22 mouse cellular contexts compared by ENCODE assay signal in the genomic region with DNA sequence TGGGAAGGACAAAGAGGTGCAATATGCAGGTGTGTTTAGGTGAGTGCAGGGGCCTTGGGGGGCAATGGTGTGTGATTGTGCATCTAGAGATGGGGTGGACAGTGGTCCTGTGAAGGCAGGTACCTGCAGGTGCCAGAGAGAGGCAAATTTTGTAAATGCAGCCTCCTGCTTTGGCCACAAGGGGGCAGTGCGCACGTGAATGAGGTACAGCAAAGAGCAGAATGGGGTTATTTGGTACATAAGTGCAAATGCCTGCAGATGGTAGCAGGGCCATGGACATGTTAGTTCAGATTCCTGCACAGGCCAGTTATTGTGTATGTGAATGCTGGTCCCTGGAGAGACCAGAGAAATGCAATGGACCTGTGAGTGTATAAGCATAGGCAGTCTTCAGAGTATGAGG. TPM values are rescaled to one million over a fixed set of nuclear protein-coding genes. Genes with fewer than 3 reads are reported as not detected.
A peak's percentile ranks its signal among the peaks of the same experiment; 100 is the strongest.
DNase-seq lines count a peak whose midpoint lies in the region; ATAC-seq and TF ChIP-seq lines count a peak whose summit lies in the region.
"Not testable (repeated sequence)": the region's sequence is repeated elsewhere in the genome, so short reads cannot be mapped to it uniquely, and the experiment has no call there.
"Had no signal": no experiment of that assay in that cellular context is flagged by ENCODE, and none has a peak within 500 bp of the region (broad histone marks: within the 10 kb centered on the region; RNA-seq: fewer than 3 reads in every experiment).

No protein-coding gene starts in this region.

- H3K4me1 ChIP-seq in G1E (ENCODE audit: insufficient read depth, low read depth, low read length); forebrain, embryonic 12.5 days; hindbrain, embryonic 13.5 days (replicated peaks); midbrain, embryonic 13.5 days (replicated peaks); midbrain, postnatal 0 days (ENCODE audit: insufficient read depth, low read length): not testable (repeated sequence)

- H3K4me2 ChIP-seq in forebrain, embryonic 12.5 days; hindbrain, embryonic 13.5 days; midbrain, embryonic 13.5 days (replicated peaks); midbrain, postnatal 0 days (ENCODE audit: low read depth, low read length, poor library complexity, severe bottlenecking): not testable (repeated sequence)

- H3K36me3 ChIP-seq in G1E (replicated peaks); forebrain, embryonic 12.5 days (replicated peaks); hindbrain, embryonic 13.5 days; midbrain, embryonic 13.5 days; midbrain, postnatal 0 days (ENCODE audit: insufficient read depth, low read length): not testable (repeated sequence)

- not testable (repeated sequence) for H3K9me3 ChIP-seq in G1E (replicated peaks); forebrain, embryonic 12.5 days; hindbrain, embryonic 13.5 days; midbrain, embryonic 13.5 days; midbrain, postnatal 0 days (ENCODE audit: low read length)

- not testable (repeated sequence) for H3K4me3 ChIP-seq in G1E (ENCODE audit: low read depth, low read length); forebrain, embryonic 12.5 days (replicated peaks); hindbrain, embryonic 13.5 days; midbrain, embryonic 13.5 days (replicated peaks); midbrain, postnatal 0 days (ENCODE audit: low read depth, low read length)

- not testable (repeated sequence) for TF ChIP-seq CTCF in G1E (IDR thresholded peaks at IDR 0.05; ENCODE audit: low read depth, low read length); midbrain, postnatal 0 days (IDR thresholded peaks at IDR 0.05)

- not testable (repeated sequence) for H3K27ac ChIP-seq in forebrain, embryonic 12.5 days; hindbrain, embryonic 13.5 days; midbrain, embryonic 13.5 days; midbrain, postnatal 0 days (ENCODE audit: low read depth, low read length)

- ATAC-seq in G1E (ENCODE audit: extremely low read depth, insufficient number of reproducible peaks, low FRiP score, poor library complexity, severe bottlenecking) = peak; percentile 42; the same call in 1 of the 2 replicates
- peak; percentile 33; the same call in 1 of the 2 replicates for ATAC-seq in forebrain, embryonic 12.5 days (ENCODE audit: low FRiP score)
- ATAC-seq in frontal cortex, adult (ENCODE audit: low TSS enrichment) = peak; percentile 55; the same call in 1 of the 2 replicates
- peak; percentile 24; the same call in 1 of the 2 replicates for ATAC-seq in hindbrain, embryonic 13.5 days (ENCODE audit: low FRiP score)
- ATAC-seq in megakaryocyte, adult 5-6 weeks (ENCODE audit: poor library complexity, severe bottlenecking) = peak; percentile 61
- ATAC-seq in midbrain, embryonic 13.5 days = peak; percentile 49
- ATAC-seq in midbrain, postnatal 0 days (ENCODE audit: low FRiP score) = peak; percentile 42; the same call in 1 of the 2 replicates

- H3K9ac ChIP-seq in forebrain, embryonic 12.5 days; hindbrain, embryonic 13.5 days; midbrain, embryonic 13.5 days (replicated peaks); midbrain, postnatal 0 days (replicated peaks; ENCODE audit: low read length, poor library complexity, severe bottlenecking): not testable (repeated sequence)

- not testable (repeated sequence) for H3K27me3 ChIP-seq in G1E (ENCODE audit: insufficient read depth, low read length); forebrain, embryonic 12.5 days; hindbrain, embryonic 13.5 days; midbrain, embryonic 13.5 days; midbrain, postnatal 0 days (ENCODE audit: insufficient read depth, low read length)

- no CpG with 5 or more reads among the region's 2 CpGs for WGBS in forebrain, embryonic 12.5 days
- no CpG with 5 or more reads among the region's 2 CpGs for WGBS in hindbrain, embryonic 13.5 days
- no CpG with 5 or more reads among the region's 2 CpGs for WGBS in midbrain, embryonic 13.5 days
- no CpG with 5 or more reads among the region's 2 CpGs for WGBS in midbrain, postnatal 0 days

- DNase-seq in G1E (ENCODE audit: low spot score); midbrain, postnatal 0 days (ENCODE audit: low spot score): not testable (repeated sequence)

RNA-seq across cellular contexts. Expression of a gene that starts 35.5 kb away (rescaled TPM):
- not detected in 2 replicates for total RNA-seq in G1E (2014; fragmentation: Nextera tagmentation)
- total RNA-seq in G1E (2017) = not detected in 2 replicates
- not detected in 2 replicates for polyA plus RNA-seq in G1E (2012)
- polyA plus RNA-seq in forebrain, embryonic 12.5 days (2016; fragmentation: Nextera tagmentation; extraction: Ambion mirVana) = not detected in 2 replicates
- polyA plus RNA-seq in hindbrain, embryonic 13.5 days (2015; fragmentation: Nextera tagmentation; extraction: Ambion mirVana) = not detected in 2 replicates
- total RNA-seq in megakaryocyte, adult 5-6 weeks (2015) = not detected in 2 replicates
- not detected in 2 replicates for total RNA-seq in megakaryocyte, adult 5-6 weeks (2017)
- polyA plus RNA-seq in midbrain, embryonic 13.5 days (2015; fragmentation: Nextera tagmentation; extraction: Ambion mirVana) = not detected in 2 replicates
- not detected in 2 replicates for total RNA-seq in midbrain, postnatal 0 days (2014; rRNA removed)
- not detected in 2 replicates for polyA plus RNA-seq in midbrain, postnatal 0 days (2015; fragmentation: Nextera tagmentation; extraction: Ambion mirVana)
- total RNA-seq: adrenal gland, adult 2 months; adrenal gland, postnatal 25 days; CH12.LX; gastrocnemius, postnatal 10 days; gastrocnemius, postnatal 4 days; heart, adult 2 months; heart, postnatal 14 days had no signal
- polyA plus RNA-seq: adrenal gland, adult 2 months; embryonic facial prominence, embryonic 10.5 days; embryonic facial prominence, embryonic 14.5 days; forebrain, embryonic 10.5 days; frontal cortex, adult 2 months; heart, adult 2 months; heart, embryonic 11.5 days; heart, embryonic 15.5 days; hindbrain, embryonic 10.5 days; intestine, embryonic 15.5 days had no signal

RNA-seq across cellular contexts. Expression of a gene that starts 56.7 kb away (rescaled TPM):
- not detected in 2 replicates for total RNA-seq in G1E (2014; fragmentation: Nextera tagmentation)
- total RNA-seq in G1E (2017) = not detected in 2 replicates
- polyA plus RNA-seq in G1E (2012) = not detected in 2 replicates
- not detected in 2 replicates for polyA plus RNA-seq in forebrain, embryonic 12.5 days (2016; fragmentation: Nextera tagmentation; extraction: Ambion mirVana)
- not detected in 2 replicates for polyA plus RNA-seq in hindbrain, embryonic 13.5 days (2015; fragmentation: Nextera tagmentation; extraction: Ambion mirVana)
- not detected in 2 replicates for total RNA-seq in megakaryocyte, adult 5-6 weeks (2015)
- total RNA-seq in megakaryocyte, adult 5-6 weeks (2017) = not detected in 2 replicates
- not detected in 2 replicates for polyA plus RNA-seq in midbrain, embryonic 13.5 days (2015; fragmentation: Nextera tagmentation; extraction: Ambion mirVana)
- not detected in 2 replicates for total RNA-seq in midbrain, postnatal 0 days (2014; rRNA removed)
- polyA plus RNA-seq in midbrain, postnatal 0 days (2015; fragmentation: Nextera tagmentation; extraction: Ambion mirVana) = not detected in 2 replicates
- total RNA-seq: adrenal gland, adult 2 months; adrenal gland, postnatal 25 days; CH12.LX; gastrocnemius, postnatal 10 days; gastrocnemius, postnatal 4 days; heart, adult 2 months; heart, postnatal 14 days had no signal
- polyA plus RNA-seq: adrenal gland, adult 2 months; embryonic facial prominence, embryonic 10.5 days; embryonic facial prominence, embryonic 14.5 days; forebrain, embryonic 10.5 days; frontal cortex, adult 2 months; heart, adult 2 months; heart, embryonic 11.5 days; heart, embryonic 15.5 days; hindbrain, embryonic 10.5 days; intestine, embryonic 15.5 days had no signal
